8 mouse cellular contexts compared by ENCODE assay signal in genomic region chr10:52021736-52022394, GRCm38 (mm10). TPM values are rescaled to one million over a fixed set of nuclear protein-coding genes. Genes with fewer than 3 reads are reported as not detected.
DNase-seq lines count a peak whose midpoint lies in the region; ATAC-seq and TF ChIP-seq lines count a peak whose summit lies in the region.
"Had no signal": no experiment of that assay in that cellular context is flagged by ENCODE, and none has a peak within 500 bp of the region (broad histone marks: within the 10 kb centered on the region; RNA-seq: fewer than 3 reads in every experiment).

No protein-coding gene starts in this region.

- 2% methylated on average over 13 of the region's 15 CpGs for WGBS in lung, postnatal 0 days
- WGBS in forebrain, embryonic 14.5 days = 1% methylated on average over 13 of the region's 15 CpGs
- 1% methylated on average over 14 of the region's 15 CpGs for WGBS in liver, embryonic 13.5 days (ENCODE audit: insufficient replicate concordance)

- TF ChIP-seq CTCF in lung, postnatal 0 days (IDR thresholded peaks at IDR 0.05) = no peak

- H3K4me3 ChIP-seq in lung, postnatal 0 days (ENCODE audit: low read depth, low read length) = peak overlapping the region; percentile 34; the same call in 1 of the 2 replicates
- H3K4me3 ChIP-seq in forebrain, embryonic 14.5 days (ENCODE audit: low read depth, low read length) = peak overlapping the region; percentile 45
- no peak overlapping the region for H3K4me3 ChIP-seq in liver, embryonic 13.5 days (replicated peaks)

- TF ChIP-seq EP300 in lung, postnatal 0 days (IDR thresholded peaks at IDR 0.05) = no peak

- H3K27ac ChIP-seq in lung, postnatal 0 days (ENCODE audit: low read length) = no peak overlapping the region
- H3K27ac ChIP-seq in forebrain, embryonic 14.5 days (ENCODE audit: low read depth, low read length) = no peak overlapping the region
- H3K27ac ChIP-seq in liver, embryonic 13.5 days = no peak overlapping the region

- H3K27me3 ChIP-seq in lung, postnatal 0 days (replicated peaks; ENCODE audit: insufficient read depth, low read length) = peaks cover 59% of the 10 kb centered on the region
- H3K27me3 ChIP-seq in forebrain, embryonic 14.5 days (replicated peaks; ENCODE audit: control insufficient read depth, insufficient read depth, low read length) = peaks cover 71% of the 10 kb centered on the region
- H3K27me3 ChIP-seq in liver, embryonic 13.5 days = peaks cover 74% of the 10 kb centered on the region

- peak overlapping the region; percentile 59 for H3K4me2 ChIP-seq in lung, postnatal 0 days (replicated peaks; ENCODE audit: low read depth, low read length)
- H3K4me2 ChIP-seq in forebrain, embryonic 14.5 days (ENCODE audit: low read length) = peak overlapping the region; percentile 95
- peak overlapping the region; percentile 58; the same call in 1 of the 2 replicates for H3K4me2 ChIP-seq in liver, embryonic 13.5 days

- no peak for ATAC-seq in lung, postnatal 0 days
- peak; percentile 73 for ATAC-seq in forebrain, embryonic 14.5 days
- ATAC-seq in liver, embryonic 13.5 days (ENCODE audit: low read depth) = no peak

- no peak overlapping the region for H3K9ac ChIP-seq in lung, postnatal 0 days (replicated peaks; ENCODE audit: low read depth)
- H3K9ac ChIP-seq in forebrain, embryonic 14.5 days (ENCODE audit: low read length) = peak overlapping the region; percentile 21; the same call in 1 of the 2 replicates
- H3K9ac ChIP-seq in liver, embryonic 13.5 days = no peak overlapping the region

- H3K36me3 ChIP-seq in lung, postnatal 0 days (ENCODE audit: insufficient read depth, low read length) = no peaks in the 10 kb centered on the region
- H3K36me3 ChIP-seq in forebrain, embryonic 14.5 days (ENCODE audit: control insufficient read depth, insufficient read depth, low read length) = no peaks in the 10 kb centered on the region
- no peaks in the 10 kb centered on the region for H3K36me3 ChIP-seq in liver, embryonic 13.5 days

- 0 out of 2 replicates have a peak, but pooled peaks cover 5% of the 10 kb centered on the region for H3K4me1 ChIP-seq in lung, postnatal 0 days (ENCODE audit: insufficient read depth, low read depth, low read length)
- H3K4me1 ChIP-seq in forebrain, embryonic 14.5 days (ENCODE audit: control insufficient read depth, insufficient read depth, low read length) = peaks cover 4% of the 10 kb centered on the region; the same call in 1 of the 2 replicates
- no peaks in the 10 kb centered on the region for H3K4me1 ChIP-seq in liver, embryonic 13.5 days (replicated peaks)

- H3K9me3 ChIP-seq in lung, postnatal 0 days (ENCODE audit: low read length) = no peaks in the 10 kb centered on the region
- no peaks in the 10 kb centered on the region for H3K9me3 ChIP-seq in forebrain, embryonic 14.5 days (replicated peaks; ENCODE audit: control insufficient read depth, low read length)
- H3K9me3 ChIP-seq in liver, embryonic 13.5 days (replicated peaks) = no peaks in the 10 kb centered on the region

- DNase-seq in lung, postnatal 0 days (ENCODE audit: low spot score) = no peak
- no peak for DNase-seq in lung, postnatal 10 days
- no peak for DNase-seq in forebrain, embryonic 14.5 days (ENCODE audit: low spot score)
- DNase-seq in liver, embryonic 13.5 days = no peak
- DNase-seq in ovary, postnatal 36 days (ENCODE audit: low spot score) = no peak
- DNase-seq in left cerebral cortex, adult 9 months (ENCODE audit: low spot score in 2 of 2) = no peak
- DNase-seq in cerebellum, adult 18-20 months = no peak
- DNase-seq: kidney, adult 8-10 months had no signal

RNA-seq across cellular contexts. Expression of gene Vgll2, which starts 0.4 kb away (rescaled TPM):
- not detected in 2 replicates for polyA plus RNA-seq in lung, postnatal 0 days (2015; fragmentation: Nextera tagmentation; extraction: Ambion mirVana)
- 1.0 and 1.8 TPM in 2 replicates for polyA plus RNA-seq in forebrain, embryonic 14.5 days (2014; fragmentation: Nextera tagmentation; extraction: Ambion mirVana)
- 0.41 and 0.74 TPM in 2 replicates for polyA plus RNA-seq in liver, embryonic 13.5 days (2015; fragmentation: Nextera tagmentation; extraction: Ambion mirVana)
